Mouse (Mus musculus): ENCODE measurements around the gene Usp37.
"Not testable (repeated sequence)": the region's sequence is repeated elsewhere in the genome, so short reads cannot be mapped to it uniquely, and the experiment has no call there.

Gene Usp37

GRCm38 (mm10) chr1:74397268-74397918 lies 146.7 kb downstream of the Usp37 start:
- DNase-seq (ENCODE audit: low spot score in 2 of 2): peak; percentile 72 to 78

DNA sequence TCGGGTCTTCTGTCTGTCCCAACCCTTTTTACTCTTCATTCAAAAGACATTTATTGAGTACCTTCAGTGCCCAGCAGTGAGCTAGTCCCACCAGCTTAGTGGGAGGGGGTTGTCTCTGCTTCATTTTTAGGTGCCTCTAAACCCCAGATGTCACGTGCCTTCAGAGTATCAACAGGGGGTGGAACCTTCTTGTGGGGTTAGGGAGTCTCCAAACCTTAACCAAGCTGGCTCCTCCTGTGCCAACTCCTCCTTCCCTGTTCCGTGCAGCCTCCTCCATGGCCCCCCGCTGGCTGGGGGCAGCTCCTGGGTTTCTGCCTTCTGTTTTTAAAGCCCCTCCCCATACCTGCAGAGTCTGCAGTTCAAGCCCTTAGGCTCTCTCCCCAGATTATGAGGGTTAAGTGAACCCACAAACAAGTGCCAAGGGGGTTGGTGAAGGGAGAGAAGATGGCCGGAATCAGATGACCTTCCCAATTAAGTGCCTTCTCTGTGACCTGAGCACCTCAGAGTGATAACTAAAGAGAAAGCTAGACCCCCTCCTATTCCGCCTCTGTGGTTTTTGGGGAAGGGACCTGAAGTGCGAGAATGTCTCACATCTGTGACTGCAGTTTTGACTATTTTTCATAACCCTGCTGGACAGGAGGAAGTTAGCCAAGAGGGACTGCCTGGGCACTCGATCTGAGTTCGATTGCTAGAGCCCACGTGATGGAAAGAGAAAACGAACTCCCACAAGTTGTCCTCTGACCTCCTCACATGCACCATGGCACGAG lies 147.4 kb downstream of the Usp37 start:
- DNase-seq (ENCODE audit: low spot score in 2 of 2): not testable (repeated sequence)

DNA sequence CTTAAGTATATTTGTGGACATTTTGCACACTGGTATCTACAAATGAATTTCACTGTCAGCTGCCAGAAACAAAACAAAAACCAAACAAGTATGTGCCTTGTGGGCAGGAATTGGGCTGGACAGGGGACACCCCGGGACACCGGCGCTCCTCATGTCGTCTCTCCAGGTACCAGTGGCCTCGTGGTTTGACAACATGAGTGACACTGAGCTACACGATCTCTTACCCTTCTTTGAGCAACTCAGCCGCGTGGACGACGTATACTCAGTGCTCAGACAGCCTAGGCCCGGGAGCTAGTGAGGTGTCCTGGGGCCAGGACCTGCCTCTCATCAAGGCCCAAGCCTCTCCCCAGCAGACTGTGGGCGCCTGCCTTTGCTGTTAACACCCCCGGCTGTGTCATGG lies 148.8 kb downstream of the Usp37 start:
- no peak for DNase-seq (ENCODE audit: low spot score in 2 of 2)

GRCm38 (mm10) chr1:74394858-74395257 lies 149.2 kb downstream of the Usp37 start:
- no peak for DNase-seq (ENCODE audit: low spot score in 2 of 2)

- DNase-seq (ENCODE audit: low spot score in 2 of 2): no peak
Observed at GRCm38 (mm10) chr1:74394311-74394710, 149.8 kb downstream of the Usp37 start.

- no peak for DNase-seq (ENCODE audit: low spot score in 2 of 2)
Observed at GRCm38 (mm10) chr1:74393697-74394096, 150.4 kb downstream of the Usp37 start.

DNA sequence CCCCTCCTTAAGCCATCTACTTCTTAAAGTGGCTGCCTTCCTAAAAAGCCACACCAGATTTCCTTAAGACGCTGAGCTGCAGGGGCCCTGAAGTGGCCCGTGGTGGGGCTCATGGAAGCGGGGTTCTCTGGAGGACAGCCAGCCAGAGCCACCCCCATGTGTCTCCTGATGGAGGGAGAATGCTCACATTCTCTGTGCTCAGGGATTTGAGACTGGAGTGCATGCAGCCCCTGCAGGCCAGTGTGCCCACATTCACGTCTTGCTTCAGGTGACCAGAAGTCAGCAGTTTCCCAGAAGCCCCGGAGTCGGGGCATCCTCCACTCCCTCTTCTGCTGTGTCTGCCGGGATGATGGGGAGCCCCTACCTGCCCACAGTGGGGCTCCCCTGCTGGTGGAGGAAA lies 151.1 kb downstream of the Usp37 start:
- no peak for DNase-seq (ENCODE audit: low spot score in 2 of 2)

- DNase-seq (ENCODE audit: low spot score in 2 of 2): no peak
Observed at GRCm38 (mm10) chr1:74392446-74392994, 151.6 kb downstream of the Usp37 start.

- peak; percentile 74 to 77 for DNase-seq (ENCODE audit: low spot score in 2 of 2)
Observed at GRCm38 (mm10) chr1:74391844-74392441, 152.1 kb downstream of the Usp37 start.

DNA sequence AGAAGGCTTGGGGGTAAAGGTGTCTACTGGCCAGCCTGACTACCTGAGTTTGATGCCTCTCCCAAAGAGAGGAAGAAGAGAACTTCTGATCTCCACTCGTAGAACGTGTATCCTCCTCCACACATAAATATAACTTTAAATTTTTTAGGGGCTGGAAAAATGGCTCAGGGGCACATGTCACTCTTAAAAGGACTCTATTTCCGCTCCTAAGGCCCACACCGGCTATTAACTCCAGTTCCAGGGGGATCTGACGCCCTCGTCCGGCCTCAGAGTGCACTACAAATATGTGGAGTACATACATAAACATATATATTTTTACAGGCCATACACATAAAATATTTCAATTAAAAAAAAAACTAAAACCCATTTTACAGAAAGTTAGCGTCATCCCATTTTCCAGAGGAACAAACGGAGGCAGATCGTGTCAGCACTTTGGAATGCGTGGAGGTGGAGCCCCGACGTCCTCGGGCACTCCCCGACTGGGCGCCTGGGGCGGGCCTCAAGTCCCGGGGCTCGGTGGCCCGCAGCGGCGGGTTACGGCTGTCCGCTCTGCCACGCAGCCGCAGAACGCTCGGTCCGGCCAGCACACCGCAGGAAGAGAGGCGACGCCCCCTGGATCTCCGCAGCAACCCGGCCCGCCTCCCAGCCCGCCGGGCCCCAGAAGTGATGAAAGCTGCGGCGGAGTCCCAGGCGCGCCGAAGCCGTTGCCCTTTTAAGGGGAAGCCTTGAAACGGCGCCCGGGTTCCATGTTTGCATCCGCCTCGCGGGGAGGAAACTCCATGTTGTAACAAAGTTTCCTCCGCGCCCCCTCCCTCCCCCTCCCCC lies 152.9 kb downstream of the Usp37 start, which contains the start of gene Ctdsp1:
Gene Ctdsp1, plus strand, starts transcription at position 586 of the 825 bp plus-strand sequence.
- peak; percentile 93 for DNase-seq (ENCODE audit: low spot score in 2 of 2)

DNA sequence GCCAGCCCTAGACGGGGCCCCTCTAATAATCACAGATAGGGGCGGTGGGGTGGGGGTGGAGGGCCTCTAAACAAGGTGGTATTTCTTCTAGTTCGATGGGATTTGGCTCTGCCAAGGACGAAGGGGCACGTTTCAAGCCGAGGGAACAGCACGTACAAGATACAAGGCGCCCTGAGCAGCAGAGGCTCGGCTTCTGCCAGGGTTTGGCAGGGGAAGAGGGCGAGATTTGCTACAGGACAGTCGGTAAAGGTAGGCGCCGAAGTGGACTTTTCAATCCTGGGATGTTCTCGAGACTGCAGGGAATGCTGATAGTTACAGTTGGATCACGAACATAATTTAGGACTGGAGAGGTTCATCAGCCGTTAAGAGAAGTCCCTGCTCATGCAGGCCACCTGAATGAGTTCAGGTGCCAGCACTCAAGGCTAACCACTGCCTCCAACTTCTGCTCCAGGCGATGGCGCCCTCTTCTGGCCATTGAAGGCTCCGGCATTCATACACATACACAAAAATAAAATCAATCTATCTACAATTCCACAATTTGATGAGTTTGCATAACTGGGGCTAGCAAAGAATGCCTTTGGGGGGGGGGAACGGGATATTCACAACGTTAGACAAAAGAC lies 153.7 kb downstream of the Usp37 start:
- peak; percentile 63 to 77 for DNase-seq (ENCODE audit: low spot score in 2 of 2)

GRCm38 (mm10) chr1:74389831-74390286 lies 154.2 kb downstream of the Usp37 start:
- peak; percentile 49 to 63 for DNase-seq (ENCODE audit: low spot score in 2 of 2)

GRCm38 (mm10) chr1:74388398-74388920 lies 155.6 kb downstream of the Usp37 start:
- no peak for DNase-seq (ENCODE audit: low spot score in 2 of 2)

- DNase-seq (ENCODE audit: low spot score in 2 of 2): no peak
Observed at GRCm38 (mm10) chr1:74387386-74387988, 156.6 kb downstream of the Usp37 start.

GRCm38 (mm10) chr1:74386714-74387385 lies 157.2 kb downstream of the Usp37 start:
- peak; percentile 87 to 92 for DNase-seq (ENCODE audit: low spot score in 2 of 2)

DNA sequence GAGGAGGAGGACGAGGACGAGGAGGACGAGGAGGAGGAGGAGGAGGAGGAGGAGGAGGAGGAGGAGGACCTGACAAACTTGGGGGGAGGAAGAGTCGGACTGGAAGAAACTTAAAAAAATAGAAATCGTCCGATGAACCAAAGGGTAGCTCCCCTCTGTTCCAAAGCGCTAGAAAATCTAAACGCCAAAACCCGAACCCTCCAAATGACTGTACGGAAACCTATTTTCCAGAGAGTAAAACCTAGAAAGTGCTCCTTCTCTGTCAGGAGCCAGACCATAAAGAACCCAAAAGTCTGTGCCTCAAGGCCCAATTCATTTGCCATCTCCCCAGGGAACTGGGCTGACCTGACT lies 157.7 kb downstream of the Usp37 start:
- DNase-seq (ENCODE audit: low spot score in 2 of 2): no peak

DNA sequence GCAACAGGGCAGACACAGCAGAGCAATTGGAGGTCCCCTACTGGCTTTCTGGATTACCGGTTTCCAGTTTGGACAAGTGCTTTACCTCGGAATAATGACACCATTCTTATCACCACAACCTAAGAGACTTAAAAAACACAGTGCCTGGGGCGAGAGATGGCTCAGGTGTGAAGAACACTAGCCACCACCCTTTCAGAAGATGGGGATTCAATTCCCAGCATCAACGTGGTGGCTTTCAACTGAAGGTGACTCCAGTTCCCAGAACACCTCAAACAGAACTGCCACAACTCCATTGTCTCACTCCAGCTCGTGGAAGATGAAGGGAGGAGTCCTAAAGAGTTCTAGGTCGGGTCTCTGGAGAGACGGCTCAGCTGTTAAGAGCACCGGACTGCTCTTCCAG lies 158.6 kb downstream of the Usp37 start:
- DNase-seq (ENCODE audit: low spot score in 2 of 2): no peak

Data from thymus, postnatal 10 days (tissue).